Mouse (Mus musculus): Measurements from ENCODE around the gene Spaar. TPM values are rescaled to one million over a fixed set of nuclear protein-coding genes. Genes with fewer than 3 reads are reported as not detected.
A peak's percentile ranks its signal among the peaks of the same experiment; 100 is the strongest.

Spaar gene
- polyA plus RNA-seq, 1 experiment from 2014 or later = not detected

DNA sequence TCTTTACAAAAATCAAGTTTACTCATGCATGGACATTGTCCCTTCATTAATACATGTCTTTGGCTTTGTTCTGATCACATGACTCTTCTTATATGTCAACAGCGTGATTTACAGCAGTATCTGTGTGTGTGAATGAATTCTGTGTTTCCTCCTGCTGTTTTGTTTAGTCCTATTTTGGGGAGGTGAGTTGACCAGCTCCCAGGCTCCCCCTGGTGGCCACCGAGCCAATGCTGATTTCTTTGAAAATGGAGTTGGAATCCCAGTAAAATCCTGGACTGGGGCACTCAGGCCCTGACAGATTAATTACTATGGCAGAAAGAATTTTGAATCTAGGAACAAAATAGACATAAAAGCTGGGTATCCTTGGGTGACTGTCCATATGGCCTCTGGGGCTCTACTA lies 18.0 kb upstream of the Spaar start:
- WGBS = 0% methylated on average over 2 of the region's 2 CpGs
- Histone ChIP-seq H3K4me1 (replicated peaks) (0 out of 2 replicates have a peak, but pooled peaks cover 4% of the 10 kb centered on the region), H3K27me3 (no peaks in the 10 kb centered on the region), H3K4me2 (replicated peaks) (no peak overlapping the region), H3K9me3 (no peaks in the 10 kb centered on the region), H3K36me3 (no peaks in the 10 kb centered on the region), H3K9ac (replicated peaks) (no peak overlapping the region), H3K4me3 (replicated peaks) (no peak overlapping the region), H3K27ac (no peak overlapping the region)
- ATAC-seq = 0 out of 2 replicates have a peak, but pooled peaks have one; percentile 14

- Histone ChIP-seq H3K36me3 (no peaks in the 10 kb centered on the region), H3K4me2 (replicated peaks) (no peak overlapping the region), H3K27me3 (no peaks in the 10 kb centered on the region), H3K4me3 (replicated peaks) (no peak overlapping the region), H3K9ac (replicated peaks) (no peak overlapping the region), H3K27ac (no peak overlapping the region), H3K4me1 (replicated peaks) (no peaks in the 10 kb centered on the region), H3K9me3 (no peaks in the 10 kb centered on the region)
- ATAC-seq = no peak
- 39% methylated on average over 7 of the region's 7 CpGs for WGBS
Observed at GRCm38 (mm10) chr4:43713652-43714219, 16.1 kb upstream of the Spaar start.

GRCm38 (mm10) chr4:43720491-43721228 lies 9.2 kb upstream of the Spaar start:
- no peaks in the 10 kb centered on the region for H3K36me3 ChIP-seq
- ATAC-seq = no peak
- 62% methylated on average over 13 of the region's 16 CpGs for WGBS

GRCm38 (mm10) chr4:43722191-43722590 lies 7.6 kb upstream of the Spaar start:
- H3K27ac ChIP-seq = no peak overlapping the region
- H3K9ac ChIP-seq (replicated peaks) = no peak overlapping the region
- H3K4me2 ChIP-seq (replicated peaks) = no peak overlapping the region
- H3K36me3 ChIP-seq = no peaks in the 10 kb centered on the region
- WGBS = 90% methylated on average over 4 of the region's 4 CpGs
- H3K4me3 ChIP-seq (replicated peaks) = no peak overlapping the region
- ATAC-seq = no peak
- 0 out of 2 replicates have a peak, but pooled peaks cover 3% of the 10 kb centered on the region for H3K4me1 ChIP-seq (replicated peaks)
- no peaks in the 10 kb centered on the region for H3K27me3 ChIP-seq
- H3K9me3 ChIP-seq = no peaks in the 10 kb centered on the region

More at GRCm38 (mm10) chr4:43720491-43721228, 9.2 kb upstream of the Spaar start:
- Histone ChIP-seq H3K27ac (no peak overlapping the region), H3K4me3 (replicated peaks) (no peak overlapping the region), H3K9ac (replicated peaks) (no peak overlapping the region), H3K4me1 (replicated peaks) (0 out of 2 replicates have a peak, but pooled peaks cover 3% of the 10 kb centered on the region), H3K27me3 (no peaks in the 10 kb centered on the region), H3K9me3 (no peaks in the 10 kb centered on the region), H3K4me2 (replicated peaks) (no peak overlapping the region)

DNA sequence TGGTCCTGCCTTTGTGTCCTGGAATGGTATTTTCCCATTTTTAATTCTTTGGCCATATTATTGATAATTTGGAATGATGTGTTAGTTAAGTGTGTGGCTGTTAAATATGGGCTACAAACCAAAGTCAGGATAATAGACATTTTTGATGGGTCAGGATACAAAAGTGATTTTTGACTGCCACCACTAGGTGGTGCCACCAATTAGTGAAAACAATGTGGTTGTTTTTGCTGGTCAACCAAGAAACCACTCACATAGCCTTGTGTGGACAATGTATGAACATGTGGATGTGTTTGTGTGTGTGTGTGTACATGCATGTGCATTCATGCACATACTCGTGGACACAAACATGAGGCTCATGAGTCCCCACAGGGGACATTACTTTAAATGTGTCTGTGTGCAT lies 5.1 kb upstream of the Spaar start:
- H3K9me3 ChIP-seq = no peaks in the 10 kb centered on the region
- 0 out of 2 replicates have a peak, but pooled peaks cover 3% of the 10 kb centered on the region for H3K4me1 ChIP-seq (replicated peaks)
- no peak overlapping the region for H3K4me2 ChIP-seq (replicated peaks)
- no peak overlapping the region for H3K27ac ChIP-seq
- no peak overlapping the region for H3K4me3 ChIP-seq (replicated peaks)
- WGBS = 31% methylated on average over 1 of the region's 1 CpGs
- ATAC-seq = no peak
- H3K9ac ChIP-seq (replicated peaks) = no peak overlapping the region
- no peaks in the 10 kb centered on the region for H3K36me3 ChIP-seq
- no peaks in the 10 kb centered on the region for H3K27me3 ChIP-seq

GRCm38 (mm10) chr4:43726228-43726993 lies 3.4 kb upstream of the Spaar start:
- WGBS = 73% methylated on average over 12 of the region's 12 CpGs
- Histone ChIP-seq H3K27me3 (no peaks in the 10 kb centered on the region), H3K36me3 (no peaks in the 10 kb centered on the region), H3K9me3 (no peaks in the 10 kb centered on the region), H3K27ac (no peak overlapping the region), H3K4me2 (replicated peaks) (no peak overlapping the region), H3K4me1 (replicated peaks) (no peaks in the 10 kb centered on the region), H3K9ac (replicated peaks) (no peak overlapping the region), H3K4me3 (replicated peaks) (no peak overlapping the region)
- no peak for ATAC-seq

DNA sequence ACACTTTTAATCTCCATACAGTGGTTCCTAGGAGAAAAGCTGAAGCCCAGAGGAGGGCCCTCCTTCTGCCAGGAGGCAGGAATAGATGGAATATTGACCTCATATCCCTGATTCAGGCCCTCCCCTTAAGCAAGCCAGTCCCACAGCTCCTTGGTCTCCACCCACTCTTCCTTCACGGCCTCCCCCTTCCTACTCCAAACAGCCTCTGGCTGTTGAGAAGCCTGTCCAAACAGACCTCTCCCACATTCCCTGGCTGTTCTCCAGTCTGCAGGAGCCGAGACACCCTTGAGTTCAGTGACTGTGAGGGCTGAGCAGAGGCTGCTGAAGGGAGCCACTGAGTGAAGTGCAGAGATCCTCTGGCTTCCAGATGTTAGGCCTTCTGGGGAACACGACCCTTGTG lies 2.8 kb upstream of the Spaar start, which contains the start of gene Hrct1:
TSS of gene Hrct1 (plus strand) at position 194 of the 400 bp plus-strand sequence.
- no peak within 1 kb of the TSS for H3K27ac ChIP-seq
- H3K9ac ChIP-seq (replicated peaks) = no peak within 1 kb of the TSS
- H3K4me3 ChIP-seq (replicated peaks) = no peak within 1 kb of the TSS
- WGBS = 62% methylated on average over 3 of the region's 3 CpGs
- no peaks in the 10 kb centered on the region for H3K9me3 ChIP-seq
- no peak for ATAC-seq
- H3K4me1 ChIP-seq (replicated peaks) = no peaks in the 10 kb centered on the region
- H3K27me3 ChIP-seq = no peaks in the 10 kb centered on the region
- H3K4me2 ChIP-seq (replicated peaks) = no peak within 1 kb of the TSS
- H3K36me3 ChIP-seq = no peaks in the 10 kb centered on the region

DNA sequence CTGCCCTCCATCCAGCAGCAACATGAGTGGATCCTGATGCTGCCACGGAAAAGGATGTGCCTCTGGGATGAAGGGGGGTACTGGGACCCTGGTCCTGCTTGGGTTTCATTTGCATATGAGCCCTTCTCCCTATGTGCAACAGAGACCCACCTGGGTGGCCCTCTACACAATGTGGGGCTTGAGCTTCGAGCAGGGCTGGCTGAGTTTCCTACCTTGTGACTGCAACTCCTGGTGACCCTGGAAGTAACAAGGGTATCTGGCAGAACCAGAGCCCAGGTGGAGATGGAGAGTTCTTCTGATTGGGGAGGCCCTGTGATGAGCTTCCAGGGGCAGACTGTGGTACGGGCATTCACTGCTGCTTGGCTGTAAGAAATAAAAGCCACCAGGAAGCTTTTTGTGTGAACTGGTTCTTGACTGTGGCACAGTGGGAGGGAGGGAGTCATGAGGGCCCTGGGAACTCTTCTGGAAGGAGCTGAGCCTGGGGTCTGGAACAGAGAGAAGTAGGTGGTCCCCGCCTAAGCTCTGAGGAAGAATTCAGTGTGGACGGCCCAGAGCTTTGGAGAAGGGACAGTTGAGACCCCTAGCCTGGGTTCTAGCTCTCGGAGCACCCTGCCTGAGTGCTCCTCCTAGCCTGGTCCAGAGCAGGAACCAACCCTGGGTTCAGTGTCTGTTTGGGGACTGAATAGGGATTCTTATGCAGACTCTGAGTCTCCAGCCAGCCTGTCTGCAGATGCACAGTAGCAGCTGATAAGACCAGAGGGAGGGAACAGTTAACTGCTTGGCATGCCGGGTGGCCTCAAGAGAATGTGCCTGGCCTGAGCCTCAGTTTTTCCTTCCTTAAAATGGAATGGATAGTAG lies 1.9 kb upstream of the Spaar start:
- Histone ChIP-seq H3K4me2 (replicated peaks) (no peak overlapping the region), H3K27ac (no peak overlapping the region), H3K27me3 (no peaks in the 10 kb centered on the region), H3K36me3 (no peaks in the 10 kb centered on the region), H3K4me3 (replicated peaks) (no peak overlapping the region), H3K9ac (replicated peaks) (no peak overlapping the region), H3K9me3 (no peaks in the 10 kb centered on the region), H3K4me1 (replicated peaks) (no peaks in the 10 kb centered on the region)
- 78% methylated on average over 7 of the region's 7 CpGs for WGBS
- no peak for ATAC-seq

DNA sequence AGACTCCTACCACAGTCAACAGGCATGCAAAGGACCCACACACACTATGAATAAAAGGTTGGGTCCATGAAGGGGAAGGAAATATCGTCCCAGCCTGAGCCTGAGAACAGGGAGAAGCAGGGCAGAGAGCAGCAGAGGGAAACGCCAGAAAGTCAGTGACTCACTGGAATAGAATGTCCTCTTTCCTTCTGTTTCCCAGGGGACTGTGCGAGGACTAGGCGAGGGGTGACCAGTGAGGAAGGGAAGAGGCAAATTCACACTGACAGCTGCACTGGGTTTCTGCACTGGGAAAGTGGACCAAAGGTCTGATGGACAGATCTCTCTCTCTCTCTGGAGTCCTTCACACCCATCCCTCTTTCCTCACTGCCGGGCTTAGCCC lies 1.3 kb upstream of the Spaar start:
- no peak for ATAC-seq
- H3K27ac ChIP-seq = no peak overlapping the region
- no peaks in the 10 kb centered on the region for H3K36me3 ChIP-seq
- H3K9ac ChIP-seq (replicated peaks) = no peak overlapping the region
- H3K9me3 ChIP-seq = no peaks in the 10 kb centered on the region
- WGBS = 77% methylated on average over 5 of the region's 5 CpGs
- H3K4me1 ChIP-seq (replicated peaks) = no peaks in the 10 kb centered on the region
- no peak overlapping the region for H3K4me3 ChIP-seq (replicated peaks)
- no peaks in the 10 kb centered on the region for H3K27me3 ChIP-seq
- H3K4me2 ChIP-seq (replicated peaks) = no peak overlapping the region

GRCm38 (mm10) chr4:43729126-43729525 lies 708 bp upstream of the Spaar start:
- no peaks in the 10 kb centered on the region for H3K27me3 ChIP-seq
- ATAC-seq = no peak
- no peak overlapping the region for H3K27ac ChIP-seq
- H3K9me3 ChIP-seq = no peaks in the 10 kb centered on the region
- H3K4me2 ChIP-seq (replicated peaks) = no peak overlapping the region
- H3K4me1 ChIP-seq (replicated peaks) = no peaks in the 10 kb centered on the region
- H3K4me3 ChIP-seq (replicated peaks) = no peak overlapping the region
- H3K9ac ChIP-seq (replicated peaks) = no peak overlapping the region
- WGBS = 77% methylated on average over 3 of the region's 3 CpGs
- H3K36me3 ChIP-seq = no peaks in the 10 kb centered on the region

DNA sequence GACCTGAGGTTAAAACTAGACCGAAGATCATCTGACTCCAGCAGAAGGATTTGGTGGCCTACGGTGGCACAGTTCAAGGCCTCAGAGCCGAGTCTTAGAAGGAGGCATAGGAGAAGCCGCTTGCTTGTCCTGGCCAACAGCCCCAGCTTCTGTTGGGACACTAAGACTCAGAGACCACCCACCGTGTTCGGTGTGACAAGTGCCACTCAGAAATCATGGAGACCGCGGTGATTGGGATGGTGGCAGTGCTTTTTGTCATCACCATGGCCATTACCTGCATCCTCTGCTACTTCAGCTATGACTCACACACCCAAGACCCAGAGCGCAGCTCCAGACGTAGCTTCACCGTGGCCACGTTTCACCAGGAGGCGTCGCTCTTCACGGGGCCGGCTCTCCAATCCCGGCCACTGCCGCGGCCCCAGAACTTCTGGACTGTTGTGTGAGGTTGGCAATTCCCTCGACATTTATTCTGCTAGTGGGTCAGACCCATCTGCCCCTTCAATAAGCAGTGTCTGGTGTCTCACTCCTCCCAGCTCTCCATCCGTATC lies 990 bp downstream of the Spaar start:
- Histone ChIP-seq H3K4me1 (replicated peaks) (no peaks in the 10 kb centered on the region), H3K4me2 (replicated peaks) (no peak overlapping the region), H3K4me3 (replicated peaks) (no peak overlapping the region), H3K27ac (no peak overlapping the region), H3K27me3 (no peaks in the 10 kb centered on the region), H3K36me3 (no peaks in the 10 kb centered on the region), H3K9me3 (no peaks in the 10 kb centered on the region), H3K9ac (replicated peaks) (no peak overlapping the region)
- 78% methylated on average over 21 of the region's 21 CpGs for WGBS
- ATAC-seq = no peak
